Mouse (Mus musculus): ENCODE data around the gene Zmat3. TPM values are rescaled to one million over a fixed set of nuclear protein-coding genes. Genes with fewer than 3 reads are reported as not detected.

The Zmat3 gene
- polyA plus RNA-seq (2014; fragmentation: Nextera tagmentation; extraction: Ambion mirVana), result 6.8 and 8.2 TPM in 2 replicates

DNA sequence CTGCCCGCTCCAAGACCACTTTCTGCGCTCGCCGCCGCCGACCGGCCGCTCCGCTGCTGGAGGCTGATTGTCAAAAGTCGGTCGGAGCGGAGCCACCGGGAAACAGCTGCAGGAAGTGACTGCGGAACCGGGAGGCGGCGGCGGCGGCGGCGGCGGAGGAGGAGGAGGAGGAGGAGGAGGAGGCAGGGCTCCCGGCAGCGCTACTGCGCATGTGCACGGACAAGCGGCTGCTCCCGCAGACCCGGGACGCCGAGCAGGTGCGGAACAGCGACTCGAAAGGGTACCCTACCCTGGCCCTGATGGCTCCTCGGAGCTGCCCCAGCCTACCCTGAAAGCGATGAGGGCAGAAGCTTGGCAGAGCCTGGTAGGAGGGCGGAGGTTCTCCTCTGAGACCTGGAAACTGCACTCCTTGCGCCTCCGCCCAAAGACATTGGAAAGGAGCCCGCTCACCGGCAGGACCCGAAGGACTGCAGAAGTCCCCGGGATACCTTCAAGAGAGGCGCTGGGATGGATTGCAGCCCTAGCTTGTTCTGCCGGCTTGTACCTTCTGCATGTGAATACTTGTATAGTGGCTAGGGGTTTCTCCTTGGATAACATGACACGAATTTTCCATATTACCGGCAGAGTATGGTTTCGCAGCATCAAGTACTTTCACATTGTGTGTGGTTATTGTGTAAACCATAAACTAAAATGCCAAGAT is at the start of gene Zmat3:
TSS of gene Zmat3 (minus strand) at position 469 of the 700 bp plus-strand sequence.
- Histone ChIP-seq H3K36me3 (replicated peaks; ENCODE audit: control insufficient read depth, insufficient read depth, low read depth, low read length) (no peaks in the 10 kb centered on the region), H3K27me3 (ENCODE audit: control insufficient read depth, insufficient read depth, low read length) (no peaks in the 10 kb centered on the region), H3K27ac (replicated peaks; ENCODE audit: low read depth, low read length) (peak within 1 kb of the TSS; percentile 20), H3K4me3 (ENCODE audit: low read depth, low read length) (peak within 1 kb of the TSS; percentile 86), H3K4me2 (ENCODE audit: low read depth, low read length) (peak within 1 kb of the TSS; percentile 64), H3K4me1 (ENCODE audit: control insufficient read depth, insufficient read depth, low read length) (no peaks in the 10 kb centered on the region; the same call in 1 of the 2 replicates), H3K9ac (replicated peaks; ENCODE audit: low read length) (peak within 1 kb of the TSS; percentile 80), H3K9me3 (replicated peaks; ENCODE audit: control insufficient read depth, low read length) (no peaks in the 10 kb centered on the region)
- DNase-seq (ENCODE audit: low spot score) (peak; percentile 77), ATAC-seq (replicated peaks; ENCODE audit: insufficient number of reproducible peaks, low FRiP score, low TSS enrichment, low read depth) (peak; percentile 60)
- 4% methylated on average over 32 of the region's 48 CpGs for WGBS

GRCm38 (mm10) chr3:32414381-32414780 is 48.6 kb upstream of the Zmat3 start:
- WGBS, result 55% methylated on average over 4 of the region's 4 CpGs
- no peak overlapping the region for H3K4me3 ChIP-seq (ENCODE audit: low read depth, low read length)
- no peak overlapping the region for H3K27ac ChIP-seq (replicated peaks; ENCODE audit: low read depth, low read length)
- H3K9me3 ChIP-seq (replicated peaks; ENCODE audit: control insufficient read depth, low read length), result no peaks in the 10 kb centered on the region
- DNase-seq (ENCODE audit: low spot score) (no peak), ATAC-seq (replicated peaks; ENCODE audit: insufficient number of reproducible peaks, low FRiP score, low TSS enrichment, low read depth) (no peak)
- no peak overlapping the region for H3K9ac ChIP-seq (replicated peaks; ENCODE audit: low read length)
- H3K27me3 ChIP-seq (ENCODE audit: control insufficient read depth, insufficient read depth, low read length), result no peaks in the 10 kb centered on the region
- H3K4me1 ChIP-seq (ENCODE audit: control insufficient read depth, insufficient read depth, low read length), result no peaks in the 10 kb centered on the region
- no peaks in the 10 kb centered on the region for H3K36me3 ChIP-seq (replicated peaks; ENCODE audit: control insufficient read depth, insufficient read depth, low read depth, low read length)
- H3K4me2 ChIP-seq (ENCODE audit: low read depth, low read length), result no peak overlapping the region

DNA sequence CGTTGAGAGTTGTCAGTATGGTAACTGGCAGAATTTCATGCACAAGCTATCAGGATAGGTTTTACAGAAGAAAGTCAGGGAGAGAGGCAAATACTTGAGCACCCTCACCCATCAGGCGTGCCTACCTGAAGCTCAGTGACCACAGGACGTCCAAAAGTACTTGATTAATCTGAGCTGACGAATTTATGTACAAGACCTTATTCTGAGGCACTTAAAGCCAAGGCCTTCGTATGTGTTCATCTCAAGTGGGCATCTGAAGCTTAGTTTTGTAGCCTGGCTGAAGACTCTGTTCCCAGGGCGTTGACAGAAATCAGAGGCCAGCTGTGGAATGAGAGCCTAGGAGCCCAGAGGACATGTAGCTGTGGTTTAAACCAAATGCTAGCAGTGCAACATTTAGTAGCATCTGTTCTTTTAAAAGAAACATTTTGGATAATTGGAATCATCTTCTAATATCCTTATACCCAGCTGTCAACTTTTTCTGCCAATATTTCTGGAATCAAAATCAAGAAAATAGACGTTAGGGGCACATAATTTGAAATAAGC is 46.8 kb upstream of the Zmat3 start:
- H3K27ac ChIP-seq (replicated peaks; ENCODE audit: low read depth, low read length), result no peak overlapping the region
- no peak for ATAC-seq (replicated peaks; ENCODE audit: insufficient number of reproducible peaks, low FRiP score, low TSS enrichment, low read depth)
- no peaks in the 10 kb centered on the region for H3K36me3 ChIP-seq (replicated peaks; ENCODE audit: control insufficient read depth, insufficient read depth, low read depth, low read length)
- no peak overlapping the region for H3K4me2 ChIP-seq (ENCODE audit: low read depth, low read length)
- H3K9me3 ChIP-seq (replicated peaks; ENCODE audit: control insufficient read depth, low read length), result no peaks in the 10 kb centered on the region
- no peak for DNase-seq (ENCODE audit: low spot score)
- H3K27me3 ChIP-seq (ENCODE audit: control insufficient read depth, insufficient read depth, low read length), result no peaks in the 10 kb centered on the region
- no peak overlapping the region for H3K4me3 ChIP-seq (ENCODE audit: low read depth, low read length)
- H3K9ac ChIP-seq (replicated peaks; ENCODE audit: low read length), result no peak overlapping the region
- 83% methylated on average over 7 of the region's 7 CpGs for WGBS
- H3K4me1 ChIP-seq (ENCODE audit: control insufficient read depth, insufficient read depth, low read length), result no peaks in the 10 kb centered on the region

DNA sequence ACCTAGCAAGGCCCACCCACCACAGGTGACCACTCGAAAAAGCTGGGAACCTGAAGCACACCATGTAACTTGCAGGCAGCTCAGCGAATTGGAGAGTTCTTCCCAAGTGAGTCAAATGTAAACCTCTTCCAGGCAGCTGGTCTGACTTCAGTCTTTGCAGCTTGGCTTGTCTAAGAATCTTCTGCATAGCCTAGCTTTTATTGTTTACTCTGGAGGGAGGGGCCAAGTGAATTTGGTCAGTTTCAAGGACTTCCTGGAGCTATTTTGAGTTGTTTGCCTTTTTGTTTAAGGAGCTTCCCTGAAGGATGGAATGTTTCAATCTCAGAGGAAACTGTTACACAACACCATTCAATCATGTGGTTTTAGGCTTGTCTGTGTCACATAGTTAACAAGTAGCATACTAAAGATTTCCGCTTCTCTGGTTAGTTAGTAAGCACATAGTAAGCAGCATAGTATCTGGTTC is 43.0 kb upstream of the Zmat3 start:
- no peak for ATAC-seq (replicated peaks; ENCODE audit: insufficient number of reproducible peaks, low FRiP score, low TSS enrichment, low read depth)
- Histone ChIP-seq H3K9ac (replicated peaks; ENCODE audit: low read length) (no peak overlapping the region), H3K4me2 (ENCODE audit: low read depth, low read length) (no peak overlapping the region), H3K36me3 (replicated peaks; ENCODE audit: control insufficient read depth, insufficient read depth, low read depth, low read length) (no peaks in the 10 kb centered on the region), H3K27me3 (ENCODE audit: control insufficient read depth, insufficient read depth, low read length) (no peaks in the 10 kb centered on the region), H3K27ac (replicated peaks; ENCODE audit: low read depth, low read length) (no peak overlapping the region), H3K4me1 (ENCODE audit: control insufficient read depth, insufficient read depth, low read length) (no peaks in the 10 kb centered on the region), H3K4me3 (ENCODE audit: low read depth, low read length) (no peak overlapping the region), H3K9me3 (replicated peaks; ENCODE audit: control insufficient read depth, low read length) (no peaks in the 10 kb centered on the region)
- DNase-seq (ENCODE audit: low spot score), result no peak
- 91% methylated on average over 3 of the region's 3 CpGs for WGBS

DNA sequence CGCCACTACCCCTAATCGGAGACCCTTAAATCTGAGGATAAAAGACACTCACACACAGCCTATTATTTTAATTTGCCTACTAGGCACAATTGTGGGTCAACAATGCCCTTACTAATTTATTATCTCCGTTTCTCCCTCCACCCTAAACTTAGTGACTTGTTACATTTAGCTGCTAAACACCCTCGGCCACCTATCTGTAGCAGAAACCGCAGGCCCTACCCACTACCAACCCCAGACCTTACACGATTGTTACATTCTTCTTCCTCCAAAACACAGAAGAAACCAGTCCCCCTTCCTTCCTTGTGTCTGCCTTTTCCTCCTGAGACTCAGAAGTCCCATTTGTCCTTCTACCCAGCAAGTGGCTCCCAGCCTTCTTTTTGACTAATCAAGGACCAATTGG is 41.0 kb upstream of the Zmat3 start:
- Histone ChIP-seq H3K9me3 (replicated peaks; ENCODE audit: control insufficient read depth, low read length) (no peaks in the 10 kb centered on the region), H3K4me1 (ENCODE audit: control insufficient read depth, insufficient read depth, low read length) (no peaks in the 10 kb centered on the region), H3K4me2 (ENCODE audit: low read depth, low read length) (no peak overlapping the region), H3K4me3 (ENCODE audit: low read depth, low read length) (no peak overlapping the region), H3K27ac (replicated peaks; ENCODE audit: low read depth, low read length) (no peak overlapping the region), H3K36me3 (replicated peaks; ENCODE audit: control insufficient read depth, insufficient read depth, low read depth, low read length) (no peaks in the 10 kb centered on the region), H3K27me3 (ENCODE audit: control insufficient read depth, insufficient read depth, low read length) (no peaks in the 10 kb centered on the region), H3K9ac (replicated peaks; ENCODE audit: low read length) (no peak overlapping the region)
- DNase-seq (ENCODE audit: low spot score) (no peak), ATAC-seq (replicated peaks; ENCODE audit: insufficient number of reproducible peaks, low FRiP score, low TSS enrichment, low read depth) (no peak)
- 87% methylated on average over 6 of the region's 6 CpGs for WGBS

DNA sequence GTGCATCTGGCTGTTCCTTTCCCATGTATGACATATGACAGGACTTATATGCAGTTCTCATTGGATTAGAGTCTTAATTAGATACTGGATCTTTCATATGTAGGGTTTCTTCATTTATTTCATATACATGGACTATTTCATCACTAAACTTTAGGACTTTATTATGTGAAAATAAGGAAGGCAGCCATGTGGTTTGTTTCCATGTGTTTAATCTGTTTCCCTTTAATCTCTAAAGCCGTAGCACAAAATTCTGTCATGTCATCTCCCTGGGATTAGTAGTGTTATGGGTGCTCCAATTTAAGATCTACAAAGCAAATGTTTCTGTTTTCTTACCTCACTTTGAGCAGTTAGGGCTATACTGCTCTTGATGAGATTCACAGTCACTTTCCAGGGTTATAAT is 39.9 kb upstream of the Zmat3 start:
- Histone ChIP-seq H3K36me3 (replicated peaks; ENCODE audit: control insufficient read depth, insufficient read depth, low read depth, low read length) (no peaks in the 10 kb centered on the region), H3K4me2 (ENCODE audit: low read depth, low read length) (no peak overlapping the region), H3K4me1 (ENCODE audit: control insufficient read depth, insufficient read depth, low read length) (no peaks in the 10 kb centered on the region), H3K9me3 (replicated peaks; ENCODE audit: control insufficient read depth, low read length) (no peaks in the 10 kb centered on the region), H3K9ac (replicated peaks; ENCODE audit: low read length) (no peak overlapping the region), H3K4me3 (ENCODE audit: low read depth, low read length) (no peak overlapping the region), H3K27me3 (ENCODE audit: control insufficient read depth, insufficient read depth, low read length) (no peaks in the 10 kb centered on the region), H3K27ac (replicated peaks; ENCODE audit: low read depth, low read length) (no peak overlapping the region)
- no peak for ATAC-seq (replicated peaks; ENCODE audit: insufficient number of reproducible peaks, low FRiP score, low TSS enrichment, low read depth)
- no peak for DNase-seq (ENCODE audit: low spot score)
- 93% methylated on average over 1 of the region's 1 CpGs for WGBS

GRCm38 (mm10) chr3:32402990-32403885 is 37.4 kb upstream of the Zmat3 start:
- H3K27me3 ChIP-seq (ENCODE audit: control insufficient read depth, insufficient read depth, low read length), result no peaks in the 10 kb centered on the region
- H3K9me3 ChIP-seq (replicated peaks; ENCODE audit: control insufficient read depth, low read length), result no peaks in the 10 kb centered on the region
- H3K27ac ChIP-seq (replicated peaks; ENCODE audit: low read depth, low read length), result no peak overlapping the region
- 80% methylated on average over 7 of the region's 7 CpGs for WGBS
- no peak overlapping the region for H3K4me3 ChIP-seq (ENCODE audit: low read depth, low read length)
- no peak for ATAC-seq (replicated peaks; ENCODE audit: insufficient number of reproducible peaks, low FRiP score, low TSS enrichment, low read depth)
- no peaks in the 10 kb centered on the region; the same call in 1 of the 2 replicates for H3K4me1 ChIP-seq (ENCODE audit: control insufficient read depth, insufficient read depth, low read length)
- DNase-seq (ENCODE audit: low spot score), result no peak
- no peak overlapping the region for H3K9ac ChIP-seq (replicated peaks; ENCODE audit: low read length)
- no peaks in the 10 kb centered on the region for H3K36me3 ChIP-seq (replicated peaks; ENCODE audit: control insufficient read depth, insufficient read depth, low read depth, low read length)
- H3K4me2 ChIP-seq (ENCODE audit: low read depth, low read length), result no peak overlapping the region
